Comparison of ENCODE assay signal across 19 mouse cellular contexts in the genomic region with DNA sequence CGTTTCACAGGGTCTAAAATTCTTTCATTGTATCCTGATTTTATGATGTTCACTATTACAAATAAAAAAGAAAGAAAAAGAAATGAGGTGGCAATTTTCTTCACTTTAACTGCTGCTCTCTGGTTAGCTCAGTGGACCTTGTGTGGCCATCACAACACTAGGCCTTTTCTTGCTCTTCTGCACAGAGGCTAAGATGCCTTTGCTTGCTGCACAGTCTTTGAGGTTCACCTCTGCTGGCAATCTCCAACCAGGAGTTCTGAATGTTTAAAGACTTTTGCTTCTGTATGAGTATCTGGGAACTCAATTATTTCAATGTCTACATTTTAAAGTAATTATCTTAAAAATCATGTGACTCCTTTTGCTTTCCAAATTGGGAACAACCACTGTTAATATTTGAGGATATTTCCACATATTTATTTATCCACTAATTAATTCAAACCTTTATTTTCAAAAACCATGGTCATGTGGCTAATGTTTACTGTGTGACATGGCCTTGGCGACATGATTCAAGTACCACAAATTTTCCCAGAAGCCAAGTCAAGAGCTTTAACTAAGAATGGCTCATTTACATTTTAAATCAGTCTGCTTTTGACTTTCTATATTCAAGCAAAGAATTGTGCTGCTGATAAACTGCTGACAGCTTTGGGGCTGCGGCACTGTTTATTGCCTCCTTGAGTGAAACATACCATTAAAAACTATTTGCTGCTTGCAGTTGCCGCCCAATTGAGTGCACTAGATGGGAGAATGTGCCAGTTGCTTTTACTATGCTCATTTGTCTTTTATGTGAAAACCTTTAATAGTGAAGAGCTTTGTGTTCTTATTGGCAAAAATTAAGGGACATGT.
DNase-seq lines count a peak whose midpoint lies in the region; ATAC-seq lines count a peak whose summit lies in the region.
"Had no signal": no experiment of that assay in that cellular context is flagged by ENCODE, and none has a peak within 500 bp of the region (broad histone marks: within the 10 kb centered on the region; RNA-seq: fewer than 3 reads in every experiment).

No protein-coding gene starts in this region.

- 68% methylated on average over 4 of the region's 4 CpGs for WGBS in limb, embryonic 11.5 days
- WGBS in limb, embryonic 10.5 days = 75% methylated on average over 4 of the region's 4 CpGs
- WGBS in forebrain, embryonic 15.5 days = 38% methylated on average over 4 of the region's 4 CpGs
- 42% methylated on average over 4 of the region's 4 CpGs for WGBS in hindbrain, embryonic 16.5 days
- 30% methylated on average over 4 of the region's 4 CpGs for WGBS in neural tube, embryonic 15.5 days

- no peaks in the 10 kb centered on the region for H3K9me3 ChIP-seq in limb, embryonic 11.5 days (ENCODE audit: control insufficient read depth, low read length)
- H3K9me3 ChIP-seq in limb, embryonic 10.5 days (replicated peaks) = no peaks in the 10 kb centered on the region
- no peaks in the 10 kb centered on the region for H3K9me3 ChIP-seq in forebrain, embryonic 15.5 days
- no peaks in the 10 kb centered on the region for H3K9me3 ChIP-seq in hindbrain, embryonic 16.5 days (ENCODE audit: control insufficient read depth, low read length)
- no peaks in the 10 kb centered on the region for H3K9me3 ChIP-seq in neural tube, embryonic 15.5 days (replicated peaks)
- H3K9me3 ChIP-seq: G1E; heart, embryonic 12.5 days; limb, embryonic 13.5 days had no signal

- no peaks in the 10 kb centered on the region for H3K4me1 ChIP-seq in limb, embryonic 11.5 days (ENCODE audit: control insufficient read depth, insufficient read depth, low read length)
- H3K4me1 ChIP-seq in limb, embryonic 10.5 days = peaks cover 4% of the 10 kb centered on the region; the same call in 1 of the 2 replicates
- H3K4me1 ChIP-seq in forebrain, embryonic 15.5 days = peaks cover 7% of the 10 kb centered on the region
- no peaks in the 10 kb centered on the region for H3K4me1 ChIP-seq in hindbrain, embryonic 16.5 days (ENCODE audit: control insufficient read depth, insufficient read depth, low read depth, low read length)
- peaks cover 5% of the 10 kb centered on the region for H3K4me1 ChIP-seq in neural tube, embryonic 15.5 days
- H3K4me1 ChIP-seq: heart, embryonic 12.5 days; limb, embryonic 13.5 days had no signal

- no peaks in the 10 kb centered on the region for H3K36me3 ChIP-seq in limb, embryonic 11.5 days (ENCODE audit: control insufficient read depth, insufficient read depth, low read length)
- H3K36me3 ChIP-seq in limb, embryonic 10.5 days = no peaks in the 10 kb centered on the region
- H3K36me3 ChIP-seq in forebrain, embryonic 15.5 days = no peaks in the 10 kb centered on the region
- no peaks in the 10 kb centered on the region for H3K36me3 ChIP-seq in hindbrain, embryonic 16.5 days (ENCODE audit: control insufficient read depth, insufficient read depth, low read length)
- no peaks in the 10 kb centered on the region for H3K36me3 ChIP-seq in neural tube, embryonic 15.5 days
- H3K36me3 ChIP-seq: G1E; heart, embryonic 12.5 days; limb, embryonic 13.5 days had no signal

- peak; percentile 21 for DNase-seq in limb, embryonic 11.5 days (ENCODE audit: low spot score)
- no peak for DNase-seq in limb, embryonic 10.5 days (ENCODE audit: low spot score)
- no peak for DNase-seq in left cerebral cortex, adult 18-20 months (ENCODE audit: low spot score in 2 of 2)
- DNase-seq in lung, postnatal 25 days (ENCODE audit: low spot score) = no peak
- DNase-seq: cerebellum, adult 11 months; cerebellum, postnatal 14 days; kidney, postnatal 14 days; spleen, adult 18-20 months; thymus, adult 18-20 months had no signal

- no peak for ATAC-seq in limb, embryonic 11.5 days (ENCODE audit: insufficient number of reproducible peaks, low FRiP score, low TSS enrichment, low read depth)
- peak; percentile 90 for ATAC-seq in forebrain, embryonic 15.5 days (replicated peaks)
- peak; percentile 60; the same call in 1 of the 2 replicates for ATAC-seq in hindbrain, embryonic 16.5 days
- ATAC-seq in neural tube, embryonic 15.5 days (ENCODE audit: low FRiP score) = peak; percentile 55; the same call in 1 of the 2 replicates
- ATAC-seq: CD4-positive, CD25-positive, alpha-beta regulatory T cell, adult 4 months; intestine, embryonic 16.5 days had no signal

- H3K27me3 ChIP-seq in limb, embryonic 11.5 days (ENCODE audit: control insufficient read depth, insufficient read depth, low read length) = no peaks in the 10 kb centered on the region
- H3K27me3 ChIP-seq in limb, embryonic 10.5 days (ENCODE audit: low read depth, poor library complexity, severe bottlenecking) = no peaks in the 10 kb centered on the region
- H3K27me3 ChIP-seq in forebrain, embryonic 15.5 days = no peaks in the 10 kb centered on the region
- H3K27me3 ChIP-seq in hindbrain, embryonic 16.5 days (replicated peaks; ENCODE audit: control insufficient read depth, insufficient read depth, low read length) = no peaks in the 10 kb centered on the region
- no peaks in the 10 kb centered on the region for H3K27me3 ChIP-seq in neural tube, embryonic 15.5 days (replicated peaks)
- H3K27me3 ChIP-seq: heart, embryonic 12.5 days; limb, embryonic 13.5 days had no signal

- H3K4me2 ChIP-seq in limb, embryonic 11.5 days (ENCODE audit: low read depth, severe bottlenecking) = no peak overlapping the region
- H3K4me2 ChIP-seq in forebrain, embryonic 15.5 days (replicated peaks) = 0 out of 2 replicates have a peak overlapping the region, but pooled peaks have one; percentile 3
- no peak overlapping the region for H3K4me2 ChIP-seq in hindbrain, embryonic 16.5 days (ENCODE audit: low read length)
- peak overlapping the region; percentile 31; the same call in 1 of the 2 replicates for H3K4me2 ChIP-seq in neural tube, embryonic 15.5 days
- H3K4me2 ChIP-seq: heart, embryonic 12.5 days; limb, embryonic 13.5 days had no signal

- H3K27ac ChIP-seq in limb, embryonic 11.5 days (replicated peaks; ENCODE audit: low read depth, low read length) = no peak overlapping the region
- no peak overlapping the region for H3K27ac ChIP-seq in limb, embryonic 10.5 days
- no peak overlapping the region for H3K27ac ChIP-seq in forebrain, embryonic 15.5 days (replicated peaks)
- H3K27ac ChIP-seq in hindbrain, embryonic 16.5 days (ENCODE audit: low read depth, low read length) = no peak overlapping the region
- H3K27ac ChIP-seq in neural tube, embryonic 15.5 days (replicated peaks) = peak overlapping the region; percentile 15; the same call in 1 of the 2 replicates
- H3K27ac ChIP-seq: limb, embryonic 13.5 days; liver, embryonic 14.5 days had no signal

- no peak overlapping the region for H3K9ac ChIP-seq in limb, embryonic 11.5 days (ENCODE audit: low read length)
- H3K9ac ChIP-seq in forebrain, embryonic 15.5 days (replicated peaks) = no peak overlapping the region
- H3K9ac ChIP-seq in hindbrain, embryonic 16.5 days (ENCODE audit: low read depth, low read length) = no peak overlapping the region
- no peak overlapping the region for H3K9ac ChIP-seq in neural tube, embryonic 15.5 days (replicated peaks)
- H3K9ac ChIP-seq: heart, embryonic 12.5 days; limb, embryonic 13.5 days; liver, embryonic 14.5 days had no signal

- no peak overlapping the region for H3K4me3 ChIP-seq in limb, embryonic 11.5 days (ENCODE audit: low read depth, low read length)
- H3K4me3 ChIP-seq in limb, embryonic 10.5 days = no peak overlapping the region
- H3K4me3 ChIP-seq in forebrain, embryonic 15.5 days = no peak overlapping the region
- no peak overlapping the region for H3K4me3 ChIP-seq in hindbrain, embryonic 16.5 days (ENCODE audit: low read length)
- no peak overlapping the region for H3K4me3 ChIP-seq in neural tube, embryonic 15.5 days (replicated peaks)
- H3K4me3 ChIP-seq: erythroblast, embryonic 14.5 days; heart, embryonic 12.5 days; limb, embryonic 13.5 days had no signal

Comparison
In these comparisons a context has a peak if more than half of its experiments do, and no peak if none do; other contexts are left out.
1. H3K4me2 ChIP-seq: peak in forebrain, embryonic 15.5 days (single experiment) and neural tube, embryonic 15.5 days (single experiment); none in limb, embryonic 11.5 days (single experiment) and hindbrain, embryonic 16.5 days (single experiment).